Mouse (Mus musculus): ENCODE measurements at regions not wholly inside any gene's neighbourhood (a gene's known extent, or its start where the extent isn't known, plus 50 kb on each side); places are given as distances from the start of the nearest gene placed in this dataset.

DNA sequence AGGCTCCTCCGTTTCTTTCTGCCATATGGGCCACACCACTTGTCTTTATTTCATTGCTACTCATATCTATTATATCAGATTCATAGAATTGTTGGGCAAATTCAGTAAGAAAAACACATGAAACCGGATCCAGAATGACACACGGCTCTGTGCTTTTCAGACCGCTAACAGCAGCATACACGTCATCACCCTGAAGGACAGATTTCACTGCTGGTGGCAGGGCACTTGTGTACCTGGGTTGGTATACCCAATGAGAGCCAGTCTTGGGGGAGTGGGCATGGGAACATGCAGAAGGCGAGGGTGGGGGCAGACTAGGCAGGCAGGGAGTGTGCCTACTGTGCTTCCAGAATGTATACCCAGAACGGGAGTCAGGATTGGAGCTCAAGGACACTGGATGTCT is 98.7 kb upstream of the Prox1 start:
- 81% methylated on average over 7 of the region's 7 CpGs for WGBS
- H3K27me3 ChIP-seq (replicated peaks; ENCODE audit: control insufficient read depth, insufficient read depth, low read length): no peaks in the 10 kb centered on the region
- no peaks in the 10 kb centered on the region for H3K36me3 ChIP-seq (ENCODE audit: control insufficient read depth, insufficient read depth, low read length)
- no peak overlapping the region for H3K27ac ChIP-seq (ENCODE audit: insufficient read depth, low read depth, low read length)
- TF ChIP-seq CTCF (conservative IDR thresholded peaks at IDR 0.05; ENCODE audit: insufficient read depth, insufficient read length, low read depth, low read length): no peak
- no peak for TF ChIP-seq POLR2A (IDR thresholded peaks at IDR 0.05; ENCODE audit: low read depth, low read length)
- no peaks in the 10 kb centered on the region for H3K4me1 ChIP-seq (ENCODE audit: control insufficient read depth, insufficient read depth, low read length)
- no peak overlapping the region for H3K4me3 ChIP-seq (ENCODE audit: insufficient read depth, low read depth, low read length)
- DNase-seq: no peak

DNA sequence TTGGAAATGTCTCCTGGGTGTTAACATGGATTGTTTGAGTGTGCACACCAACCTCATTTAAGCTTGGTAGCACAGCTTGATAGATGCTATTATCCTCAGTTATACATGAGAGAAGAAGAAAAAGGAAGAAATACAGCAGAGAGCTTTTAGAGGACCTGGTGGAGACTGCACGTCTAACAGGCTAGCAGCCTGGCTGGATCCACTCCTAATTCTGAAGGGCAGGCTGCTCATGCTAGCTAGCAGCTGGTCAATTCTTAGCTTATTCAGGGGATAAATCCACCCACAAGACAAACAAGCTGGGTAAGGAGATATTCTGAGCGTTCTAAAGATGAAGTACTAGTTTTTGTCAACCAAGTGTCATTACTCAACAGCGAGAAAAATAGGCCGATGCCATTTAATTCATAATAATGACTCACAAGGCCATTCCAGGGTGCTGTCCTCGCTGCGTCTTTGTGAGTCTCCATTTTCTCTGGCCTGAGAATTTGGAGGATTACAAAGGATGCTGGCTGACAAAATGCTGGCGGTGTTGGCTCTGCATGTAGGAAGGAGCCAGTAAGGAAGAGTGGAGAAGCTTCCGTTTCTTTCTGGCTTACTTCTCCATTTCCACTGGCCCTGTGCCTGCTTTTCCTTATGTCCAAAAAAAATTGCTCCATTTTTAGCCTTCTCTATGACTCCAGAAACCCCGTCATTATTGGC is 94.7 kb upstream of the Prox1 start:
- 76% methylated on average over 9 of the region's 9 CpGs for WGBS
- Histone ChIP-seq H3K27me3 (replicated peaks; ENCODE audit: control insufficient read depth, insufficient read depth, low read length) (no peaks in the 10 kb centered on the region), H3K27ac (ENCODE audit: insufficient read depth, low read depth, low read length) (no peak overlapping the region), H3K4me3 (ENCODE audit: insufficient read depth, low read depth, low read length) (no peak overlapping the region), H3K36me3 (ENCODE audit: control insufficient read depth, insufficient read depth, low read length) (no peaks in the 10 kb centered on the region), H3K4me1 (ENCODE audit: control insufficient read depth, insufficient read depth, low read length) (no peaks in the 10 kb centered on the region)
- no peak for DNase-seq
- TF ChIP-seq POLR2A (IDR thresholded peaks at IDR 0.05; ENCODE audit: low read depth, low read length) (no peak), CTCF (conservative IDR thresholded peaks at IDR 0.05; ENCODE audit: insufficient read depth, insufficient read length, low read depth, low read length) (no peak)

DNA sequence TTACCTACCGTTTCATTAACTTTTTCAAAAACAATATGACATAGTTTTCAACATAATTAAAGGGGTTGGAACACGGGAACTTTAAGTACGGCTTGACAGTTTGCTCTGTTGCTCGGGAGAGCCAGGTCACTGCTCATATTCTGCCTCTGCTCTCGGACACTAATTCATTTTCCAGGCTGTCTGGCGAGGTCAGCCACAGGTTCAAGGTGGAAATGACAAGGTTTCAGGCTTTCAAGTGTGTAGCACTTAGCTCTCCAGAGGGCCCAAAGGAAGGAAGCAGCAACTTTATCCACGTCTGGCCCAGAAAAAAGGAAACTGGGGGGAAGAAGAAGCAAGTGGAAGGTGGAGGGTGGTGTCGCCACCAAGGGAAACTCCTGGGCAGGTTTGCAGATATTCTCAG is 94.0 kb upstream of the Prox1 start:
- TF ChIP-seq CTCF (conservative IDR thresholded peaks at IDR 0.05; ENCODE audit: insufficient read depth, insufficient read length, low read depth, low read length) (no peak), POLR2A (IDR thresholded peaks at IDR 0.05; ENCODE audit: low read depth, low read length) (no peak)
- Histone ChIP-seq H3K27ac (ENCODE audit: insufficient read depth, low read depth, low read length) (no peak overlapping the region), H3K4me1 (ENCODE audit: control insufficient read depth, insufficient read depth, low read length) (no peaks in the 10 kb centered on the region), H3K36me3 (ENCODE audit: control insufficient read depth, insufficient read depth, low read length) (no peaks in the 10 kb centered on the region), H3K27me3 (replicated peaks; ENCODE audit: control insufficient read depth, insufficient read depth, low read length) (no peaks in the 10 kb centered on the region), H3K4me3 (ENCODE audit: insufficient read depth, low read depth, low read length) (no peak overlapping the region)
- DNase-seq: no peak
- 54% methylated on average over 8 of the region's 8 CpGs for WGBS

DNA sequence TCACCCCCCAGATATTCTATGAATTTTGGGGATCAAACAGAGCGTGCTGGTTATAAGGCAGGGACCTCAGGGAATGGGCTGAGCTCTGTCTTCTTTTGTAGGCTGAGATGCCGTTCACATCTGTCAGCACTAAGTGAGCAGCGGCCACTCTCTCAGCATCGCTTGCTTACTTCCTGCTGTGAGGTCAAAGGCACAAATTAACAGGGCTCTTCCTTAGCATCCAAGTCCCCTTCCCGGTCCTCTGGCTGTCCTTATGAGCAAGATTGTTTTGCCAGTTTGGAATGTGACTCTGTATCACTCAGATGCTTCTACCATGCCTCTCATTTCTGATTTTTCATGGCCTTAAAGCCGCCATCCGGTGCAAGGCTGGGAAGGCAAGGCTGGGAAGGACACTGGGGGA is 93.1 kb upstream of the Prox1 start:
- Histone ChIP-seq H3K4me1 (ENCODE audit: control insufficient read depth, insufficient read depth, low read length) (no peaks in the 10 kb centered on the region), H3K27ac (ENCODE audit: insufficient read depth, low read depth, low read length) (no peak overlapping the region), H3K36me3 (ENCODE audit: control insufficient read depth, insufficient read depth, low read length) (no peaks in the 10 kb centered on the region), H3K27me3 (replicated peaks; ENCODE audit: control insufficient read depth, insufficient read depth, low read length) (no peaks in the 10 kb centered on the region), H3K4me3 (ENCODE audit: insufficient read depth, low read depth, low read length) (no peak overlapping the region)
- WGBS: 64% methylated on average over 7 of the region's 7 CpGs
- no peak for TF ChIP-seq POLR2A (IDR thresholded peaks at IDR 0.05; ENCODE audit: low read depth, low read length)
- TF ChIP-seq CTCF (conservative IDR thresholded peaks at IDR 0.05; ENCODE audit: insufficient read depth, insufficient read length, low read depth, low read length): no peak
- DNase-seq: no peak

DNA sequence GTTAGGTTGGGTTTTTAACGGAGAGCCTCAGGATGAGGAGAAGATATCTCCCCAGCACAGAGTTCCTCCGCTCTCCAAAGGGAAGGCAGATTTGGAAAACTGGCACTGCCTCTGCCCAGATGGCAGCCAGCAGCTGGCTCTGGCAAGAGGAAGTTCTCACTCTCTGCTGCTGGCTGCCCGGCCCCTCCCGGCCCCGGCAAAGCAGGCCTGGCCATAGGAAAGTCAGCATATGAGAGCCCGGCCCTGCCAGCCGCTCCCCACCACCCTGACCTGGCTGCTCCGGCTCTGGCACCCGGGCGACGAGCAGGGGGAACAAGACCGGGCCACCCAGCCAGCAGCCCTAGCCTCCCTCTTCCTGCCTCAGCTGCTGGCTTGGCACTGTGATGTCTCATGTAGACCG is 89.1 kb upstream of the Prox1 start:
- DNase-seq: no peak
- Histone ChIP-seq H3K27me3 (replicated peaks; ENCODE audit: control insufficient read depth, insufficient read depth, low read length) (no peaks in the 10 kb centered on the region), H3K4me3 (ENCODE audit: insufficient read depth, low read depth, low read length) (no peak overlapping the region), H3K36me3 (ENCODE audit: control insufficient read depth, insufficient read depth, low read length) (no peaks in the 10 kb centered on the region), H3K4me1 (ENCODE audit: control insufficient read depth, insufficient read depth, low read length) (no peaks in the 10 kb centered on the region), H3K27ac (ENCODE audit: insufficient read depth, low read depth, low read length) (no peak overlapping the region)
- TF ChIP-seq CTCF (conservative IDR thresholded peaks at IDR 0.05; ENCODE audit: insufficient read depth, insufficient read length, low read depth, low read length): no peak
- 92% methylated on average over 13 of the region's 13 CpGs for WGBS

DNA sequence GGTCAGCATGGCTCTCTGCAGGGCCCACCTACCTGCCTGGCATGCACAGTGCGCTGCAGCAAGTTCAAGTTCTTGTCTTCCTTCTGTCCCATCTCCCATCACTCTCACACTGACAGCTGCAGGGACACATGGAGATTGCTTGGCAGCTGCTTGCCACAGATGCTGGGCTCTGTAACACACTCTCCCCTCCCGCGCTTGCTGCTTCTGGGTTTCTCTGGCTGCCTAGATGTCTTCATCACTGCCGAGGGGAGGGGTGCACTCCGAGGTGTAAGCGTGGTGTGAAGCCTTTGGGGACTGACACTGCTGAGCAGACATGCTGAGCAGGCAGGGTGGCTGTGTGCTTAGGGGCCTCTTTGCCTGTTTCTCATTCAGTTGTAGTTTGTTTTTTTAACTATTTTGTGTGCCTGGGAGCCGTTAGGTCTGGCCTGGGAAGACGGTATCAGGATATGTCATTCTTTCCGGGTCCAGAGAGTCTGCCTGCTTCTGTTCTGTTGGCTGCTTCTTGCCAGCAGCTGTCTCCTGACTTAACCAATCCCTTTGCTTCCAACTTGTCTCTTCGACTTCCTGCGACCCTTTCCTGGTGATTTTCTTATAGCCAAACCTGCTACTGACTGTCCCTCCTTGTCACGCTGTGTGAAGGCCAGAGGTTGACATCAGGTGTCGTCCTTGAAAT is 80.2 kb upstream of the Prox1 start:
- H3K27me3 ChIP-seq (replicated peaks; ENCODE audit: control insufficient read depth, insufficient read depth, low read length): no peaks in the 10 kb centered on the region
- 56% methylated on average over 13 of the region's 13 CpGs for WGBS
- no peak for DNase-seq
- H3K4me1 ChIP-seq (ENCODE audit: control insufficient read depth, insufficient read depth, low read length): no peaks in the 10 kb centered on the region
- no peaks in the 10 kb centered on the region for H3K36me3 ChIP-seq (ENCODE audit: control insufficient read depth, insufficient read depth, low read length)
- H3K27ac ChIP-seq (ENCODE audit: insufficient read depth, low read depth, low read length): no peak overlapping the region
- no peak for TF ChIP-seq POLR2A (IDR thresholded peaks at IDR 0.05; ENCODE audit: low read depth, low read length)
- no peak for TF ChIP-seq CTCF (conservative IDR thresholded peaks at IDR 0.05; ENCODE audit: insufficient read depth, insufficient read length, low read depth, low read length)
- no peak overlapping the region for H3K4me3 ChIP-seq (ENCODE audit: insufficient read depth, low read depth, low read length)

DNA sequence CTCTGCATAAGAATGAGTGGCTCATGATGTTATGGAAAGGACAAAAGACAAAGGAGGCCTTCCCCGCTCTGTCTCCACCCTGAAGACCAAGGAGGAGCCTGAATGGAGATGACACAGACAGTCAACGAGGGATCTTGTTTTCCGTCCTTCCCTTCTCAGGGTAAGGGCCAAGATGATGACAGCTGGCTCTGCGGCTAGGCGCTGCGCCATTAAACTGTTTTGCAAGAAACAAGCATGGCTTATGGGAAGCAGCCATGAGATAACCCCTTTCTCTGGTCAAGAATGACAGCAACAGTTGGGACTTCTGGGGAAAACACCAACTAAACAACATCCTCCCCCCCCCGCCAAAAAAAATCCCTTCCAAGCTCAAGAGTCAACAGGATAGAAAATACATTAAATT is 72.0 kb upstream of the Prox1 start:
- TF ChIP-seq CTCF (conservative IDR thresholded peaks at IDR 0.05; ENCODE audit: insufficient read depth, insufficient read length, low read depth, low read length): no peak
- no peak for TF ChIP-seq POLR2A (IDR thresholded peaks at IDR 0.05; ENCODE audit: low read depth, low read length)
- no peak overlapping the region for H3K27ac ChIP-seq (ENCODE audit: insufficient read depth, low read depth, low read length)
- DNase-seq: no peak
- H3K4me1 ChIP-seq (ENCODE audit: control insufficient read depth, insufficient read depth, low read length): no peaks in the 10 kb centered on the region
- 87% methylated on average over 7 of the region's 7 CpGs for WGBS
- H3K4me3 ChIP-seq (ENCODE audit: insufficient read depth, low read depth, low read length): no peak overlapping the region
- H3K27me3 ChIP-seq (replicated peaks; ENCODE audit: control insufficient read depth, insufficient read depth, low read length): no peaks in the 10 kb centered on the region
- H3K36me3 ChIP-seq (ENCODE audit: control insufficient read depth, insufficient read depth, low read length): no peaks in the 10 kb centered on the region
